Mouse (Mus musculus) c-Kit-positive CD71-negative TER-119-negative erythroid progenitor cells, embryonic 14.5 days (primary cell): ENCODE measurements around the gene Setd1b.
"Not testable (repeated sequence)": the region's sequence is repeated elsewhere in the genome, so short reads cannot be mapped to it uniquely, and the experiment has no call there.

Source experiments
- DNase-seq: peaks from one replicate; pipeline ENCODE4 v3.0.0-alpha.2; 2013; ENCODE audit warnings: low read depth

The Setd1b gene

GRCm38 (mm10) chr5:123202771-123203170 is 60.8 kb downstream of the Setd1b start:
- DNase-seq = not testable (repeated sequence)

- not testable (repeated sequence) for DNase-seq
Observed at GRCm38 (mm10) chr5:123203591-123203990, 61.6 kb downstream of the Setd1b start.
